Mouse (Mus musculus): ENCODE results near the gene Ttc39b.

DNA sequence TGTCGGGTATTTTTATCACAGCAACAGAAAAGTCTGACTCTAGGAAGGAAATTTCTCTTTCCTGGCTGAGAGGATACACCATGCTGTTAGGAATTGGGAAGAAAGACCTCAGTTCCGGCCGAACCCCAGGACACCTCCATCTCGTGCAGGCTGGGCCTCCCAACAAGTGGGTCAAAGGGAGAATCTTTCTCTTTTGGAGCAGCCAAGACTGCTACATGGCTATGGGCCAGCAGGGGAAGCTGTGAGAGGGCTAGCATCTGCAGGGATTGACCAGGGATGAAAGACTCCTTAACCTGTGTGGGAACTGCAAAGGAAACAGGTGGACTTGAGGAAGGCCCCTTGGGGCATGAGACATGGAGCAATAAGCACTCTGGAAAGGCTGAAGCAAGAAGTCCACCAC, 11.7 kb downstream of the Ttc39b start:
- TF ChIP-seq CTCF (conservative IDR thresholded peaks at IDR 0.05; ENCODE audit: insufficient read depth, insufficient read length, low read depth, low read length) = no peak
- TF ChIP-seq POLR2A (IDR thresholded peaks at IDR 0.05; ENCODE audit: low read depth, low read length) = no peak
